Mouse (Mus musculus) ES-Bruce4 (cell line): Measurements from ENCODE around the gene Arpc4.

Source experiments
- CTCF ChIP-seq: IDR thresholded peaks from one replicate; pipeline ENCODE4 v1.8.1; 2011; ENCODE audit warnings: low read depth, low read length
- POLR2A ChIP-seq: IDR thresholded peaks from one replicate; pipeline ENCODE4 v1.8.1; 2011; ENCODE audit warnings: low read length; ENCODE audit not compliant: insufficient read depth

- TF ChIP-seq CTCF (peak; percentile 17), POLR2A (no peak)
Measured at GRCm38 (mm10) chr6:113395501-113395900, 17.6 kb downstream of the Arpc4 start.
